9 mouse cellular contexts compared by ENCODE assay signal in the genomic region with DNA sequence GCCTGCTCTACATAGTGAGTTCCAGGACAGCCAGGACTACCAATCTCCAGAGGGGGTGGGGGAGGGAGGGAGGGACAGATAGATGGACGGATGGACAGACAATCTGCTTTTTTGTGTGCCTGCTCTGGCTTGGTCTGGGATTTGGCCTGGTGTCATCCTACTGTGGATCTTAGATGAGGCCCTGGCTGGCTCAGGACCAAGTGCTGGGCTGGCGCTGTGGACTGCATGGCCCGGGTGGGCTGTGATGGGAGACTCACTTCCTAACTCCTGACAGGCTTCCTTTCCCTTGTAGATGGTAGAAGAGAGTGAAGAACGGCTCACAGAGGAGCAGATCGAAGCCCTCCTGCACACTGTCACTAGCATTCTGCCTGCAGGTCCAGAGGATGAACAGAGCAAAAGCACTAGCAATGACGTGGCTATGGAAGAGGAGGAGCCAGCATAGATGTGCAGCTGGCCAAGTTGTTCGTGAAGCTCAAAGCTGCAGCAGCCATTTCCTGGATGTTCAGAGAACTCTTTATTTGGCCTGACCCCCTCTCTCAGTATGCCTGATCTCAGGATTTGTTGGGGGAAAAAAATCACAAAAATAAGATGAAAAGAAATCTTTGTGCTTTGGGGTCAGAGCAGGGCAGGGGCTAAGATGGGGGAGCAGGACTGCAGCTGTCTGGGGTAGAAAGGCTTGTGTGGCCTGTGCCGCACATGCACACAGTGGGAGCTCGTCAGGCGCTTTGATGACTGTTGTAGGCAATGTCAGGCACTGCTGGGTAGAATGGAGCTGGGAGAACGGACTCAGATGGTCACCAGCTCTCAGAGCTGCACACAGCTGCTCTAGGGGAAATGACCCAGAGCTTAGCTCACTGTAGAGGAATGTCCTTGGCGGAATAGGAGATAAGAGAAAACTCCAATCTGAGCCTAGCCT. TPM values are rescaled to one million over a fixed set of nuclear protein-coding genes. Genes with fewer than 3 reads are reported as not detected.
DNase-seq lines count a peak whose midpoint lies in the region; ATAC-seq lines count a peak whose summit lies in the region.
"Had no signal": no experiment of that assay in that cellular context is flagged by ENCODE, and none has a peak within 500 bp of the region (broad histone marks: within the 10 kb centered on the region; RNA-seq: fewer than 3 reads in every experiment).

No protein-coding gene starts in this region.

- WGBS in embryonic facial prominence, embryonic 12.5 days = 74% methylated on average over 12 of the region's 12 CpGs
- 75% methylated on average over 12 of the region's 12 CpGs for WGBS in embryonic facial prominence, embryonic 10.5 days
- 74% methylated on average over 12 of the region's 12 CpGs for WGBS in midbrain, embryonic 11.5 days
- WGBS in midbrain, embryonic 10.5 days = 84% methylated on average over 12 of the region's 12 CpGs
- 69% methylated on average over 12 of the region's 12 CpGs for WGBS in intestine, embryonic 16.5 days
- 65% methylated on average over 12 of the region's 12 CpGs for WGBS in stomach, embryonic 16.5 days

- H3K9ac ChIP-seq in embryonic facial prominence, embryonic 12.5 days = no peak overlapping the region
- no peak overlapping the region for H3K9ac ChIP-seq in midbrain, embryonic 11.5 days (ENCODE audit: low read length)
- no peak overlapping the region for H3K9ac ChIP-seq in intestine, embryonic 16.5 days (ENCODE audit: low read depth, low read length)
- peak overlapping the region; percentile 48; the same call in 1 of the 2 replicates for H3K9ac ChIP-seq in stomach, embryonic 16.5 days (ENCODE audit: low read length)

- H3K9me3 ChIP-seq in embryonic facial prominence, embryonic 12.5 days = no peaks in the 10 kb centered on the region
- H3K9me3 ChIP-seq in embryonic facial prominence, embryonic 10.5 days = no peaks in the 10 kb centered on the region
- H3K9me3 ChIP-seq in midbrain, embryonic 11.5 days (ENCODE audit: control insufficient read depth, low read length) = no peaks in the 10 kb centered on the region
- no peaks in the 10 kb centered on the region for H3K9me3 ChIP-seq in midbrain, embryonic 10.5 days (replicated peaks)
- H3K9me3 ChIP-seq in intestine, embryonic 16.5 days (ENCODE audit: control insufficient read depth, low read length) = no peaks in the 10 kb centered on the region
- H3K9me3 ChIP-seq in stomach, embryonic 16.5 days (replicated peaks; ENCODE audit: control insufficient read depth, low read length) = no peaks in the 10 kb centered on the region

- no peak overlapping the region for H3K4me3 ChIP-seq in embryonic facial prominence, embryonic 12.5 days
- H3K4me3 ChIP-seq in embryonic facial prominence, embryonic 10.5 days = no peak overlapping the region
- no peak overlapping the region for H3K4me3 ChIP-seq in midbrain, embryonic 11.5 days (ENCODE audit: low read depth, low read length)
- no peak overlapping the region for H3K4me3 ChIP-seq in midbrain, embryonic 10.5 days
- no peak overlapping the region for H3K4me3 ChIP-seq in intestine, embryonic 16.5 days (ENCODE audit: low read length)
- H3K4me3 ChIP-seq in stomach, embryonic 16.5 days (replicated peaks; ENCODE audit: low read length) = no peak overlapping the region

- no peak for DNase-seq in embryonic facial prominence, embryonic 10.5 days (ENCODE audit: low spot score)
- no peak for DNase-seq in midbrain, embryonic 11.5 days (ENCODE audit: low spot score, missing footprints)
- DNase-seq in midbrain, embryonic 10.5 days (ENCODE audit: low spot score) = no peak
- no peak for DNase-seq in T-cell, adult 2 months (ENCODE audit: low spot score)
- DNase-seq in thymus, postnatal 36 days = no peak

- no peaks in the 10 kb centered on the region for H3K27me3 ChIP-seq in embryonic facial prominence, embryonic 12.5 days
- no peaks in the 10 kb centered on the region for H3K27me3 ChIP-seq in embryonic facial prominence, embryonic 10.5 days (replicated peaks; ENCODE audit: low read depth, poor library complexity, severe bottlenecking)
- H3K27me3 ChIP-seq in midbrain, embryonic 11.5 days (ENCODE audit: control insufficient read depth, insufficient read depth, low read length) = no peaks in the 10 kb centered on the region
- H3K27me3 ChIP-seq in midbrain, embryonic 10.5 days (ENCODE audit: low read depth, poor library complexity, severe bottlenecking) = no peaks in the 10 kb centered on the region
- no peaks in the 10 kb centered on the region for H3K27me3 ChIP-seq in intestine, embryonic 16.5 days (replicated peaks; ENCODE audit: control insufficient read depth, insufficient read depth, low read length)
- H3K27me3 ChIP-seq in stomach, embryonic 16.5 days (ENCODE audit: control insufficient read depth, insufficient read depth, low read length) = no peaks in the 10 kb centered on the region

- no peaks in the 10 kb centered on the region for H3K4me1 ChIP-seq in embryonic facial prominence, embryonic 12.5 days
- H3K4me1 ChIP-seq in embryonic facial prominence, embryonic 10.5 days = no peaks in the 10 kb centered on the region
- no peaks in the 10 kb centered on the region; the same call in 1 of the 2 replicates for H3K4me1 ChIP-seq in midbrain, embryonic 11.5 days (ENCODE audit: control insufficient read depth, insufficient read depth, low read length)
- H3K4me1 ChIP-seq in midbrain, embryonic 10.5 days = peaks cover 3% of the 10 kb centered on the region
- H3K4me1 ChIP-seq in intestine, embryonic 16.5 days (ENCODE audit: control insufficient read depth, insufficient read depth, low read length) = 0 out of 2 replicates have a peak, but pooled peaks cover 13% of the 10 kb centered on the region
- peaks cover 7% of the 10 kb centered on the region for H3K4me1 ChIP-seq in stomach, embryonic 16.5 days (ENCODE audit: control insufficient read depth, insufficient read depth, low read length)

- H3K36me3 ChIP-seq in embryonic facial prominence, embryonic 12.5 days = peaks cover 15% of the 10 kb centered on the region
- H3K36me3 ChIP-seq in embryonic facial prominence, embryonic 10.5 days (replicated peaks) = peaks cover 52% of the 10 kb centered on the region
- peaks cover 3% of the 10 kb centered on the region; the same call in 1 of the 2 replicates for H3K36me3 ChIP-seq in midbrain, embryonic 11.5 days (ENCODE audit: control insufficient read depth, insufficient read depth, low read length)
- peaks cover 58% of the 10 kb centered on the region for H3K36me3 ChIP-seq in midbrain, embryonic 10.5 days
- H3K36me3 ChIP-seq in intestine, embryonic 16.5 days (ENCODE audit: control insufficient read depth, insufficient read depth, low read length) = 0 out of 2 replicates have a peak, but pooled peaks cover 2% of the 10 kb centered on the region
- H3K36me3 ChIP-seq in stomach, embryonic 16.5 days (ENCODE audit: control insufficient read depth, insufficient read depth, low read length) = no peaks in the 10 kb centered on the region

- H3K4me2 ChIP-seq in embryonic facial prominence, embryonic 12.5 days (replicated peaks) = no peak overlapping the region
- H3K4me2 ChIP-seq in midbrain, embryonic 11.5 days = no peak overlapping the region
- H3K4me2 ChIP-seq in intestine, embryonic 16.5 days (ENCODE audit: low read depth, low read length) = no peak overlapping the region
- H3K4me2 ChIP-seq in stomach, embryonic 16.5 days (ENCODE audit: low read depth, low read length) = no peak overlapping the region

- H3K27ac ChIP-seq in embryonic facial prominence, embryonic 12.5 days = no peak overlapping the region
- H3K27ac ChIP-seq in embryonic facial prominence, embryonic 10.5 days (replicated peaks) = no peak overlapping the region
- H3K27ac ChIP-seq in midbrain, embryonic 11.5 days (ENCODE audit: low read depth, low read length) = no peak overlapping the region
- no peak overlapping the region for H3K27ac ChIP-seq in midbrain, embryonic 10.5 days (replicated peaks)
- peak overlapping the region; percentile 64 for H3K27ac ChIP-seq in intestine, embryonic 16.5 days (ENCODE audit: low read length)
- peak overlapping the region; percentile 73 for H3K27ac ChIP-seq in stomach, embryonic 16.5 days (ENCODE audit: low read length)

- 0 out of 2 replicates have a peak, but pooled peaks have one; percentile 47 for ATAC-seq in embryonic facial prominence, embryonic 12.5 days (ENCODE audit: insufficient number of reproducible peaks, insufficient read depth, low FRiP score, low TSS enrichment)
- ATAC-seq in midbrain, embryonic 11.5 days (ENCODE audit: low FRiP score) = 0 out of 2 replicates have a peak, but pooled peaks have one; percentile 38
- ATAC-seq in intestine, embryonic 16.5 days = peak; percentile 58
- peak; percentile 39; the same call in 1 of the 2 replicates for ATAC-seq in stomach, embryonic 16.5 days (ENCODE audit: insufficient read depth, low FRiP score)
- ATAC-seq: activated CD4-positive, CD25-positive, alpha-beta regulatory T cell, adult 4 months had no signal

RNA-seq across cellular contexts. Expression of a gene that starts 13.5 kb away (rescaled TPM):
- polyA plus RNA-seq in embryonic facial prominence, embryonic 12.5 days (2016; fragmentation: Nextera tagmentation; extraction: Ambion mirVana) = 77.2 and 83.6 TPM in 2 replicates
- polyA plus RNA-seq in embryonic facial prominence, embryonic 10.5 days (2016; fragmentation: Nextera tagmentation; extraction: Ambion mirVana) = 52.3 and 55.6 TPM in 2 replicates
- 64.7 and 68.7 TPM in 2 replicates for polyA plus RNA-seq in midbrain, embryonic 11.5 days (2014; fragmentation: Nextera tagmentation; extraction: Ambion mirVana)
- polyA plus RNA-seq in midbrain, embryonic 10.5 days (2016; fragmentation: Nextera tagmentation; extraction: Ambion mirVana) = 57.5 and 60.4 TPM in 2 replicates
- 46.4 and 51.7 TPM in 2 replicates for polyA plus RNA-seq in intestine, embryonic 16.5 days (2015; fragmentation: Nextera tagmentation; extraction: Ambion mirVana)
- 68.7 and 76.4 TPM in 2 replicates for polyA plus RNA-seq in stomach, embryonic 16.5 days (2015; fragmentation: Nextera tagmentation; extraction: Ambion mirVana)

RNA-seq across cellular contexts. Expression of a gene that starts 30.6 kb away (rescaled TPM):
- polyA plus RNA-seq in embryonic facial prominence, embryonic 12.5 days (2016; fragmentation: Nextera tagmentation; extraction: Ambion mirVana) = 42.0 and 42.9 TPM in 2 replicates
- 53.3 and 54.4 TPM in 2 replicates for polyA plus RNA-seq in embryonic facial prominence, embryonic 10.5 days (2016; fragmentation: Nextera tagmentation; extraction: Ambion mirVana)
- 41.1 and 42.7 TPM in 2 replicates for polyA plus RNA-seq in midbrain, embryonic 11.5 days (2014; fragmentation: Nextera tagmentation; extraction: Ambion mirVana)
- 63.8 and 65.9 TPM in 2 replicates for polyA plus RNA-seq in midbrain, embryonic 10.5 days (2016; fragmentation: Nextera tagmentation; extraction: Ambion mirVana)
- 37.2 and 38.7 TPM in 2 replicates for polyA plus RNA-seq in intestine, embryonic 16.5 days (2015; fragmentation: Nextera tagmentation; extraction: Ambion mirVana)
- polyA plus RNA-seq in stomach, embryonic 16.5 days (2015; fragmentation: Nextera tagmentation; extraction: Ambion mirVana) = 32.1 and 33.1 TPM in 2 replicates

RNA-seq across cellular contexts. Expression of a gene that starts 30.6 kb away (rescaled TPM):
- 24.0 and 26.7 TPM in 2 replicates for polyA plus RNA-seq in embryonic facial prominence, embryonic 12.5 days (2016; fragmentation: Nextera tagmentation; extraction: Ambion mirVana)
- polyA plus RNA-seq in embryonic facial prominence, embryonic 10.5 days (2016; fragmentation: Nextera tagmentation; extraction: Ambion mirVana) = 34.2 and 34.8 TPM in 2 replicates
- polyA plus RNA-seq in midbrain, embryonic 11.5 days (2014; fragmentation: Nextera tagmentation; extraction: Ambion mirVana) = 24.2 and 30.1 TPM in 2 replicates
- 33.3 and 36.0 TPM in 2 replicates for polyA plus RNA-seq in midbrain, embryonic 10.5 days (2016; fragmentation: Nextera tagmentation; extraction: Ambion mirVana)
- 74.1 and 89.4 TPM in 2 replicates for polyA plus RNA-seq in intestine, embryonic 16.5 days (2015; fragmentation: Nextera tagmentation; extraction: Ambion mirVana)
- 46.5 and 47.8 TPM in 2 replicates for polyA plus RNA-seq in stomach, embryonic 16.5 days (2015; fragmentation: Nextera tagmentation; extraction: Ambion mirVana)

RNA-seq across cellular contexts. Expression of a gene that starts 56.8 kb away (rescaled TPM):
- 35.4 and 35.9 TPM in 2 replicates for polyA plus RNA-seq in embryonic facial prominence, embryonic 12.5 days (2016; fragmentation: Nextera tagmentation; extraction: Ambion mirVana)
- polyA plus RNA-seq in embryonic facial prominence, embryonic 10.5 days (2016; fragmentation: Nextera tagmentation; extraction: Ambion mirVana) = 45.3 and 47.7 TPM in 2 replicates
- 31.8 and 33.9 TPM in 2 replicates for polyA plus RNA-seq in midbrain, embryonic 11.5 days (2014; fragmentation: Nextera tagmentation; extraction: Ambion mirVana)
- polyA plus RNA-seq in midbrain, embryonic 10.5 days (2016; fragmentation: Nextera tagmentation; extraction: Ambion mirVana) = 33.6 and 34.1 TPM in 2 replicates
- 110 and 131 TPM in 2 replicates for polyA plus RNA-seq in intestine, embryonic 16.5 days (2015; fragmentation: Nextera tagmentation; extraction: Ambion mirVana)
- 66.0 and 71.7 TPM in 2 replicates for polyA plus RNA-seq in stomach, embryonic 16.5 days (2015; fragmentation: Nextera tagmentation; extraction: Ambion mirVana)

Comparison
In these comparisons a context has a peak if more than half of its experiments do, and no peak if none do; other contexts are left out.
1. H3K27ac ChIP-seq: peak in intestine, embryonic 16.5 days (single experiment) and stomach, embryonic 16.5 days (single experiment); none in embryonic facial prominence, embryonic 12.5 days (single experiment), embryonic facial prominence, embryonic 10.5 days (single experiment), midbrain, embryonic 11.5 days (single experiment) and midbrain, embryonic 10.5 days (single experiment).
2. Peak in every context shown above with its lines, with median percentiles within 50 percentile points of each other: ATAC-seq.